7 mouse cellular contexts compared by ENCODE assay signal in genomic region chr9:119894339-119895009, GRCm38 (mm10). TPM values are rescaled to one million over a fixed set of nuclear protein-coding genes. Genes with fewer than 3 reads are reported as not detected.
A peak's percentile ranks its signal among the peaks of the same experiment; 100 is the strongest.
DNase-seq lines count a peak whose midpoint lies in the region; ATAC-seq lines count a peak whose summit lies in the region.

Gene Wdr48 (plus strand): TSS chr9:119894878.

- H3K9ac ChIP-seq in intestine, embryonic 15.5 days = peak within 1 kb of the TSS; percentile 84

- ATAC-seq in intestine, embryonic 15.5 days = peak; percentile 99

- H3K9me3 ChIP-seq in intestine, embryonic 15.5 days = no peaks in the 10 kb centered on the region
- no peaks in the 10 kb centered on the region for H3K9me3 ChIP-seq in midbrain, embryonic 10.5 days (replicated peaks)

- no peaks in the 10 kb centered on the region for H3K36me3 ChIP-seq in intestine, embryonic 15.5 days
- H3K36me3 ChIP-seq in midbrain, embryonic 10.5 days = no peaks in the 10 kb centered on the region

- peaks cover 14% of the 10 kb centered on the region for H3K4me1 ChIP-seq in intestine, embryonic 15.5 days (replicated peaks)
- peaks cover 29% of the 10 kb centered on the region for H3K4me1 ChIP-seq in midbrain, embryonic 10.5 days

- intact Hi-C loops in gastrocnemius, postnatal 36 days (cut with DNase I) = no loop called here
- intact Hi-C loops in left cerebral cortex, postnatal 25 days (cut with DNase I) = no loop called here

- no peaks in the 10 kb centered on the region for H3K27me3 ChIP-seq in intestine, embryonic 15.5 days (replicated peaks)
- H3K27me3 ChIP-seq in midbrain, embryonic 10.5 days (ENCODE audit: low read depth, poor library complexity, severe bottlenecking) = peaks cover 20% of the 10 kb centered on the region

- WGBS in intestine, embryonic 15.5 days = 3% methylated on average over 34 of the region's 34 CpGs
- 5% methylated on average over 34 of the region's 34 CpGs for WGBS in midbrain, embryonic 10.5 days

- peak; percentile 97 for DNase-seq in adrenal gland, adult 2 months
- peak; percentile 99 for DNase-seq in embryo, embryonic 11.5 days (ENCODE audit: low read depth, low spot score)
- DNase-seq in gastrocnemius, postnatal 36 days = peak; percentile 93 to 96
- DNase-seq in left cerebral cortex, postnatal 25 days (ENCODE audit: low spot score in 2 of 2) = peak; percentile 98
- peak; percentile 99 for DNase-seq in midbrain, embryonic 10.5 days (ENCODE audit: low spot score)
- peak; percentile 94 for DNase-seq in right cerebral cortex, postnatal 4 days

- peak within 1 kb of the TSS; percentile 86 for H3K4me3 ChIP-seq in intestine, embryonic 15.5 days (replicated peaks)
- peak within 1 kb of the TSS; percentile 99 for H3K4me3 ChIP-seq in midbrain, embryonic 10.5 days

- peak within 1 kb of the TSS; percentile 73 for H3K27ac ChIP-seq in intestine, embryonic 15.5 days
- peak within 1 kb of the TSS; percentile 93 for H3K27ac ChIP-seq in midbrain, embryonic 10.5 days (replicated peaks)

- H3K4me2 ChIP-seq in intestine, embryonic 15.5 days (replicated peaks) = peak within 1 kb of the TSS; percentile 84

RNA-seq across cellular contexts. Expression of gene Wdr48, which starts in this region (rescaled TPM):
- total RNA-seq in adrenal gland, adult 2 months (2021) = 10 to 100 TPM; 48.1 to 50.7 TPM
- polyA plus RNA-seq in adrenal gland, adult 2 months (2012; rRNA removed) = 26.6 and 30.7 TPM in 2 replicates
- total RNA-seq in gastrocnemius, postnatal 36 days (2021) = 10 to 100 TPM; 11.0 to 12.1 TPM
- 38.2 and 41.6 TPM in 2 replicates for polyA plus RNA-seq in intestine, embryonic 15.5 days (2015; fragmentation: Nextera tagmentation; extraction: Ambion mirVana)
- total RNA-seq in left cerebral cortex, postnatal 25 days (2021) = 10 to 100 TPM; 67.8 to 82.2 TPM
- 65.8 and 71.6 TPM in 2 replicates for polyA plus RNA-seq in midbrain, embryonic 10.5 days (2016; fragmentation: Nextera tagmentation; extraction: Ambion mirVana)

Comparison
In these comparisons a context has a peak if more than half of its experiments do, and no peak if none do; other contexts are left out.
1. Peak in every context shown above with its lines: DNase-seq, ATAC-seq, H3K4me3 ChIP-seq and H3K27ac ChIP-seq.